Mouse (Mus musculus) ovary, postnatal 10 days (tissue): ENCODE measurements around the gene Slc25a47.

Source experiments
- DNase-seq: peaks from one replicate; pipeline ENCODE4 v3.0.0; 2022; ENCODE audit warnings: low spot score

Slc25a47 gene

DNA sequence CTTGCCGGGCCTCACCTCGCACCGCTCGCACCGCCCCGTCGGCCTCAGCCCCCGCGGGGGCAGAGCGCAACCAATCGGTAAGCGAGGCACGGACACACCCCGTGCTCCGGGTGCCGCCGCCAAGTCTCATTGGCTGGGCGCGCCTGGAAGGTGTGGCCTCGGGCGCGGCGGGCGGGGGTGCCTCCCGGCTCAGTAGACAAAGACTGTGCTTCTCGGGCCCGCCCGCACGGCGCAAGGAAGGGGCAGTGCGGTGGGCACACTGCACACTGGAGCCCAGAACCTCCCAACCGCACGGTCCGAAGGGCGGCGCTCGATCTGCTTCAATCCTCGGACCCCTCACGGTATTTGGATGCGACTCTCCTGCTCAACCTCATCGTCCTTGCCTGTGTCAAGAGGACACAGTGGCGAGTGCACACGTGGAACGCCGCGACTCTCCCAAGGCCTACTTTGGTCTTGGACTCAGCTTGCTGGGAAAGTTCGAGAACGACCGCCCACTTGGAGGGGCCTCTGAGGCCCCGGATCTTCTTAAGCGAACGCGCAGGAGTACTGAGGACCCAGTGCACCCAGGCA lies at the start of gene Slc25a47, which contains the start of gene Slc25a29:
Gene Slc25a47 (plus strand): TSS at position 207 of the 570 bp plus-strand sequence.
Gene Slc25a29 (minus strand): TSS at position 44 of the 570 bp plus-strand sequence.
- DNase-seq: peak; percentile 86

DNA sequence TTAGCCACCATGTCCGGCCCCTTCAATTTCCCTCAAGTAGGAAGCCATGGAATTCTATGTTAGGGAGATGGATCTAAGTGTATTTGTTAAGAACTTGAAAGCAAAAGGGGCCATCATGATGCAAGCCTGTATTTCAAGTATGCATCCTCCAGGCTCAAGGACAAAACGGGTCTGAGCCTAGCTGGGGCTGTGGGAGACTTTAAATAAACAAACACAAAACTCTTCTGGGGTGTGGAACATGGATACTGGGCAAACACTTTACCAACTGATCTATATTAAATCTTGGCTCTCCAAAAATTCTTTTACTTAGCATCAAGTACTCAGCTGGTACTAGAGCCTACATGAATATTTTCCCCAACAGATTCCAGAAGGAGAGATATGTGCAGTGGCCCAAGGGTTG lies 48.5 kb upstream of the Slc25a47 start:
- DNase-seq: no peak

DNA sequence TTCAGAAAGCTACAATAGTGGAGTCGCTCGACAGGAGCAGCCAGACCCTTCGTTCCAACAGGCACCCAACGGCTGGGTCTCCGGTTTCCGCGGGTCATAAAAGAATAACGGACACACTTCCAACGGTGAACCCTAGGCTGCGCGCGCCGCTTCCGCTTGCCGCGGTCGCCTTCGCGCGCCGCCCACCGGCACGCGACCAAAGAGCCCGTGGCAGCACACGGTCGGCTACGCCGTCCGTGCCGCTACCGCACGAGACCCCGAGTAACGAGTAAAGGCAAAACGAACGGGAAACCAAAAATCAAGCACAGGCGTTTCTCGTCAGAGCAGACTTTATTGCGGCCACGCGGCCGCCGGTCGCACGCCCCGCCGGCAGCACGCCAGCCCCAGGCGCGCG lies 43.7 kb upstream of the Slc25a47 start:
- peak; percentile 48 for DNase-seq

DNA sequence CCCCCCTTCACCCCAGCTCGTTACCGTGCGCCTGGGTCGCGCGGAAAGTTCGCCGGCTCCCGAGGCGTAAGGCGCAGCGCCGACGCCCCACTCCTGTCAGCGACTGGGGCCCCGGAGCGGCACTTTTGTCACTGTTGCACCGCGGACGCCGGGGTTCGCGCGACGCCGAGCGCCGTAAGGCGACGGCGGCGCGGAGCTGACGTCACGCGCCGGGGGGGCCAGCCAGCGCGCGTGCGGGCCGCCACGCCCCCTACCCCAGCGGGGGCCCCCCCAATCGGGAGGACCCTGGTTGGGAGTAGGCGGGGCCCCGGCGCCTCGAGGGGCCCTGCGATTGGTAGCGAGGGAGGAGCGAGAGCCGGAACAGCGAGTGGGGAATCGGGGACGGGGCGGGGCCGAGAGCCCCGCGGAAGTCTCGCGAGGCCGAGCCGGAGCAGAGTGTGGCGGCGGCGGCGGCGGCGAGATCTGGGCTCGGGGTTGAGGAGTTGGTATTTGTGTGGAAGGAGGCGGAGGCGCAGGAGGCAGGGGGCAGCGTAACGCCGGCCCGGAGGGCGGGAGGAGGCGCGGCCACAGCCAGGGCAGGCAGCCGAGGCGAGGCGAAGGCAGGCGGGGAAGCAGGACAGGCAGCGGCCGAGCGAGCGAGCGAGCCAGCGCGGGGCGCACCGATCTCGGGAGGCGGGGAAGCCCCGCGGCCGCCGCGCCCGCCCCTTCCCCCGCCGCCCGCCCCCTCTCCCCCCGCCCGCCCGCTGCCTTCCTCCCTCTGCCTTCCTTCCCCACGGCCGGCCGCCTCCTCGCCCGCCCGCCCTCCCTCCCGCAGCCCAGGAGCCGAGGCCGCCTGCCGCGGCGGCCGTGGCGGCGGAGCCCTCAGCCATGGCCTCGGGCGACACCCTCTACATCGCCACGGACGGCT lies 43.0 kb upstream of the Slc25a47 start, which contains the start of gene Yy1:
Gene Yy1 (plus strand): TSS at position 428 of the 907 bp plus-strand sequence.
- DNase-seq: peak; percentile 88

DNA sequence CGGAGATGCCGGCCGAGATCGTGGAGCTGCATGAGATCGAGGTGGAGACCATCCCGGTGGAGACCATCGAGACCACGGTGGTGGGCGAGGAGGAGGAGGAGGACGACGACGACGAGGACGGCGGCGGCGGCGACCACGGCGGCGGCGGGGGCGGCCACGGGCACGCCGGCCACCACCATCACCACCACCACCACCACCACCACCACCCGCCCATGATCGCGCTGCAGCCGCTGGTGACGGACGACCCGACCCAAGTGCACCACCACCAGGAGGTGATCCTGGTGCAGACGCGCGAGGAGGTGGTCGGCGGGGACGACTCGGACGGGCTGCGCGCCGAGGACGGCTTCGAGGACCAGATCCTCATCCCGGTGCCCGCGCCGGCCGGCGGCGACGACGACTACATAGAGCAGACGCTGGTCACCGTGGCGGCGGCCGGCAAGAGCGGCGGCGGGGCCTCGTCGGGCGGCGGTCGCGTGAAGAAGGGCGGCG lies 42.3 kb upstream of the Slc25a47 start:
- peak; percentile 18 for DNase-seq

DNA sequence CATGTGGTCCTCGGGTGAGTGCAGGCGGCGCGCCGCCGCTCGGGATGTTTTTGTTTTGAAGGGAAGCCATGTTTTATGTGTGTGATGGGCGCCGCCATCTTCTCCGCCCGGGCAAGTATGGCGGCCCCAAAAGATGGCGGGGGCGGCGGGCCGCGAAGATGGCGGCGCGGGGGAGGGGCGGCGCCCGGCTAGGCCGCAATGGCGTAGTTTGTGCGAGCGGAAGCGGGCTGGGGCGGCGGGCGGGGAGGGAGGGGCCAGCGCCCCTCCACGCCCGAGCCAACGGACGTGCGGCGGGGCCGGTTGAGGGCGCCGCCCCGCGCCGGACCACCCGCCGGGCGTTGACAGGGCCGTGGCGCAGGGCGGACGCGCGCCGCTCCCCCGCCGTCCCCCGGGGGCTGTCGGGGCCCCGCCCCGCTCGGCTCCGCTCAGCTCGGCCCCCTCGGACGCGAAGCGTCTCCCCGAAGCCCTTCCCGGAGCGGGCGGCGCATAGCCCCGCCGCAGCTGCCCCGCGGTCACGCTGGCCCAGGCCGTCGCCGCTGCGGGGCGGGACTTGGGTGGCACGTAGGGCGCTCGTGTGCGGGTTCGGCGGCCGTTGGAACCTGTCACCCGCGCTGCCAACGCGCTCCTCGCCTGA lies 41.7 kb upstream of the Slc25a47 start:
- DNase-seq: peak; percentile 44

DNA sequence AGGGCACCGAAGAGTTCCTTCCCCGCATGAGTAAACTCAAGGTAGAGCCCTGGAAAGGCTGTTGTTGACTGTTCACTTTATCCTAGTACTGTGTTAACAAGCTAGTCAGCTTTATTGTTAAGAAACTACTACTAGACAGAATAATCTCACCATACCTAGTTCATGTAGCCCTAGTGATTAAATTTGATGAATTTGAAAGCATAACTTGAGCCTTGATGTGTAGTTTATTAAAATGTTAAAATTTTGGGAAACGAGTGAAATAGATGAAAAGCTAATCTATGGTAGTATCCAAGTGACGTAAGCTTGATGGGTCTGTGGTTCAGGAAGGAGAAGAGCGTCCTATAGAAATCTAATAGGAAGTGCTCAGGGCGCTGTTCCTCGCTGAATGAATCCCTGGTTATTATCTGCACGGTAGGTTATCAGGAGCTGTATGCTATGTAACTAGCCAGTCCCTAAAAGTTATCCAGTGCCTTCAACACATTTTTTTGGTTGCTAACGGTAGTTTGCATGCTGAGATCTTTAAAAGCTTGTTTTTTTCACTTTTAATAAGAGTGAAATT lies 40.8 kb upstream of the Slc25a47 start:
- no peak for DNase-seq

DNA sequence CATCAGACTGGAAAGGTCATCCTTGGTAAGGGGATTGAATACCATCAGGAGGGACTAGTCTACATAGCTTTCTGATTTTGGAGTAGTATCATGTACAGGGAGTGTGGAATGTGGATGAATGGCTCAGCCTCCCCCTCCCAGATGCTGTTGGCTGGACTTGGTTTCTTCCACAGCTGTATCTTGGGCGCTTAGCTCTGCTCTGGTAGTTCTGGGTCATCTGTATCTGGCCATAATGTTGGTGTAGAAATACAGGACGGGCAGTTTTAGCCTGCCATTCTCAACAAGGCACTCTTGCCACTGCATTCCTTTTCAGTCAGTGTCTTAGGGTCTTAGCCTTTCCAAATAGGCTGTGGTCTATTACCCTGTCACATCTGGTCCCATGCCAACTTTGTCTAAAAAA lies 34.2 kb upstream of the Slc25a47 start:
- no peak for DNase-seq

DNA sequence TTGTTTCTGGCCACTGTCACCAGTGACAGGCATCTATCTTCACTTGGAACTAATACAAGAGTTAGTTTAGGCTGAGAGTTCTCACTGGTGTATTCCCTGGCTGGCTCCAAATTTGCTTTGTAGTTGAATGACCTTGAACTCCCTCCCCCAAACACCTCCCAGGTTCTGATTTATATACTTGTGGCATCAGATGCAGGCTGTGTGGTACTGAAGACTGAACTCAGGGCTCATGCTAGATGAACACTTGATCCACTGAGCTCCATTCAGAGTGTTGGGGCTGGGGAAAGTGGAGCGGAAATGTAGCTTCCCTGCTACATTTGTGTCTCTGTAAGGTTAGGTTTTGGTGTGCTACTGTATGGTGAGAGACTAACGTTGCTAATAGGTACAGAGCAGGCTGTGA lies 31.5 kb upstream of the Slc25a47 start:
- DNase-seq: no peak

DNA sequence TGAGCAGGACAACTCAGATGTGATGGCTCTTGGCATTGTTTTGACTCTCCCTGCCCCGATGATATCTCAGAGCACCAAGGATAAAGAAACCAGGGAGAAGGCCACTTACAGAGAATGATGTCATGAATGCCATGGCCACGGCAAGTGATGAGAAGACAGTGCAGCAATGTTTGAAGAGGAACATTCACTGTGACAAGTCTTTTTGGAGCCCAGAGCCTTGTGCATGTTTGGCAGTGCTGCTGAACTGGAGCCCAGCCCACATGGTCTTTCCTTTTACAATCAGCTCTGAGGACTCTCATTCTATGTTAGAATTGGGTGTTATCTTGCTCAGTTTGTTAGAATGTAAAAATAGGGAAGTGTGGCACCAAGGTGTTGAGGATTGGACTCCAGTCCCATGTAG lies 27.4 kb upstream of the Slc25a47 start:
- DNase-seq: no peak

DNA sequence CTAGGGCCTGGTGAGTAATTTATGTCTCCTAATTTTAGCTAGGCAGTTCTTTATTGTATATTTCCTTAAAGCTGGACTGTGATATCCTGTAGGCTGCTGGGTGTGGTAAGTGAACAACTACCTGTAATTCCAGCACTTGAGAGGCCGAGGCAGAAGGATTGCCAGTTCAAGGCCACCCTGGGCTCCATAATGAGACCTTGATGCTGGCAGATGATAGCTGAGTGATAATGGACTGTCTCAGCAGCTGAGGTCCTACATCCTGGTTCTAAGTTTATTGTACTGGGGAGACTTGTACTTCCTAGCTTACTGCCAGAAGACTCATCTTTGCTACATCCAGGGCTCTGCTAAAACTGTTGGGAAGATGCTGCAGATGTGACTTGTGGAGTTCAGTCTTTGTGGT lies 26.1 kb upstream of the Slc25a47 start:
- no peak for DNase-seq

DNA sequence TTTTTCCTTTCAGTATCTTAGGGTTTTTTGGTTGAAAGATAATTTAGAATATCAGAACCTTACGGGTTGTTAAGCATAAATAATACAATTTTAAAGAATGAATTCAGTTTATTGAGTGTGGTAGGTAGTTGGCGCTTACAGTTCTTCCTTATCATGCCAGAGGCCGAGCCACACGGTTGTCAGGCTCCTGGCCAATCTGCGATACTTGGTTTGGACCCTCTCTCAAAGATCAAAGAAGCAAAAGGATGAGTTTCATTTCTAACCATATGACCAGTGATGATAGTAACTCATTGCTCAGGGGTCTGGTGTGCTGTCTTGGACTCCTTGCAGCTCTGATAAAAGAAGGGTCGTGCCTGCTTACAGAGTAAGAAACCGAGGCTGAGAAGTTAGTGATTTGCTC lies 25.5 kb upstream of the Slc25a47 start:
- DNase-seq: no peak

DNA sequence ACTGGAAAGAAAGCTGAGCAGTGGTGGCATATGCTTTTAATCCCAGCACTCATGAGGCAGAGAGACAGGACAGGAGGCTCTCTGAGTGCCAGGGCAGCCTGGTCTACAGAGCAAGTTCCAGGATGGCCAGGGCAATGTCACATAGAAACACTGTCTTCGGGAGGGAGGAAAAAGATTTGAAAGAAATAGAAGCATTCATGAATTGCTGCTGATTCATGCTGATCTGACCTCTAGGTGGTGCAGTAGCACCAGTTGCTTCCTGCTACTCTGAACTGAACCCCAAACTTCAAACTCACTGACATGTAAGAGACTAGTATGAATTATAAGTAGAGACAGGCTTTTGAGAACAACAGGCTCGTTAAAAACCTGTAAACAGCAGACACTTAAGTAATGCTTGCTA lies 24.7 kb upstream of the Slc25a47 start:
- DNase-seq: no peak

DNA sequence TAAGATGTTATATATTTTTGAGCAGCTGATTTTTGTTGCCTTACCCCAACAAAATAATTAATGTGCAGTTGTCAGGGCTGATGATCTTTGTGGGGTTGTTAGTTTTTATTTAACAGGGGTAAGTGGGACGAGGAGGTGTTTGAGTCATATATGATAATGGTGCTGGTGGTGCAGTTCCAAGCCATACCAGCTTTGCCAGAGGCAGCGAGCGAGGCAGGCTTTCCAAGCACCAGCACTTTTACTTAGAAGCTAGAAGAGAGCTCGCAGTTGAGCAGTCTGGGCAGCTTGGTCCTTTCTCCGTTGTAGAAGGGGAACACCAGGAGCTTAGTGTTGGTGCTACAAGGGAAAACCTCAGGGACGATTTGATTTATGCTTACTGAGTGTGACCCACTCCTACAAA lies 23.4 kb upstream of the Slc25a47 start:
- no peak for DNase-seq

DNA sequence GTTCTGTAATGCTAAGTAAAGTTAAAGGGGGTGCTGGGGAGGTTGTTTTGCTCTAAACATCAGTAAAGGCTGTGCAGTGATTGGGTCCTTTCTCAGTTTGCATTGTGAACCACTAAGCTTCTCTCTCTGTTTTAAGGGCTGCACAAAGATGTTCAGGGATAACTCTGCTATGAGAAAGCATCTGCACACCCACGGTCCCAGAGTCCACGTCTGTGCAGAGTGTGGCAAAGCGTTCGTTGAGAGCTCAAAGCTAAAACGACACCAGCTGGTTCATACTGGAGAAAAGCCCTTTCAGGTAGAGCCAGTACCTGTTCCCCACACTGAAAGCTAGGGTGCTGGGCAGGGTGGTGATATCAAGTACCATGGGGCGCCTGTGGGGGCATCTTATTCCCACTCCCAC lies 21.4 kb upstream of the Slc25a47 start:
- no peak for DNase-seq

DNA sequence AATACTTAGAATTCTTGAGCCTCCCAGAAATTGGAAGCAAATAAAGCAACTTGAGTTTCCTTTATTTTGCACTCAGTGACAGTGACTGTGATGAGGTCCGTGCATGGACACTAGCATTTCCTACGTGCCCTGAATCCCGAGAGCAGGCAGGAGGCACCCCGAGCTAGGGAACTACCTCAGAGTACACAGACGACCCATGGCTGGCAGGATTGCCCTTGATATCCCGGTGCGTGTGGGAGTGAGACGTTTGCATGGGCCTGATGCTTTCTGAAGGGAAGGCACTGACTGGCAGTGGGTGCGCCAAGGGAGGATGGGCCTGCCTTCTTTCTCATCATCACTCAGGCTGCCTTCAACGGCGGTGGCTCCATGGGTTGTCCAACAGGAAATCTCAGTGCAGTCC lies 19.3 kb upstream of the Slc25a47 start:
- no peak for DNase-seq

DNA sequence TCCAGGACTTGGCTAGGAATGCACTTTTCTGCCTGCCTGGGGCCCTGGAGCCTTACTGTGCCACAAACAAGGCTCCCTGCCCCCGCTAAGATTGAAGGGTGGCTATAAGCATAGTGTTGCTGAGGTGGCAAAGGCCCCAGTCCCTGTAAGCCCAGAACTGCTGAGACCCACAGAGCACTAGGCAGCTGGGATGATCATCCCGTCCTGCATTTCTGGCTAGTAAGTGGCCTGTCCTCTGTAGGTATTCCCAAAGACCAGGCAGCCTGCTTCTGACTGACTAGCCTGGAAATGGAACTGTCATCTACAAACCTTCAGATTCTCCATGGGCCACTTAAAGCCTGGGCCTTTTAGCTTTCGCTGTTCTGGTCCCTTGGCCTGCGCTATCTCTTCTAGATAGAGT lies 15.4 kb upstream of the Slc25a47 start:
- DNase-seq: no peak

DNA sequence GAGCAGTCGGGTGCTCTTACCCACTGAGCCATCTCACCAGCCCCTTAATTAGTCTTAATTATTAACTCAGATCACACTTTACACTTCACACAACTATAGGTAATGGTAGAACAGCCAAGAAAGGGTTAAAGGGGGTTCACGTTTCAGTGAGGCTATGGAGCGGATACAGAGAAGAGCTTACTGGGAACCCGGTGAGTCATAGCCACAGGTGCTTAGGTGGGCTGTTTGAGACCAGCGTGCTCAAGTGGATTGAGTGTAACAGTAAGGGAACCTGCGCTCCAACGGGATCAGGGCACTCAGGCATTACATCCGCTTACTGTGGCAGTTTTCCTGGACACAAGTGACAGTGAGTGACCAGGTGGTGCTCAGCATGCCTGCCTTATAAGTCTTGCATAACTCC lies 12.8 kb upstream of the Slc25a47 start:
- no peak for DNase-seq

DNA sequence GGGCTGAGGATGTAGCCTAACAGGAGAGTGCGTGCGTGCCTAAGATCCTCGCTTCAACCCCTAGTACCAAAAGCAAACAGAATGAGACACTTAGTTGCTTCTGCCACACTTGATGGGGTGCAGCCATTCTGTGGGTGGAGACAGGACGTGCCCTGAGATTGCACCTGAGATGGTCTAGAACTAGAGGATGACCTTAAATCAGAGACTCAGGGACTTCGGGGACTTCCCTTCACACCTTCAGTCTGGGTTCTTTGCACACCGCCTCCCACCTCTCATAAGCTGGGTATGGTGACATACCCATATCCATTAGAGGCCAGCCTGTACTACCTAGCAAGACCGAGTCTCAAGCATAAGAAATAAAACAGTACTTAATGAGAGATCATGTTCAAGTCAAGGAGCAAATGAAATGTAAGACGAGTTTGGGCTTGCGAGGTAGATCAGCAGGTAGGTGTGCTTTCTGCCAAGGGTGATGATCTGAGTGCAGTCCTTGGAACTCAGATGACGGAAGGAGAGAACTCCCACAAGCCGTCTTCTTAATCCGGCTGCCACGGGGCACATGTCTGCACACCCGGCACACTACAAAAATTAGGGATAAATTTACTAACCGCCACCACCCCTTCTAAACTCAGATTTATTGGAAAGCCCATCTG lies 11.5 kb upstream of the Slc25a47 start:
- DNase-seq: no peak

DNA sequence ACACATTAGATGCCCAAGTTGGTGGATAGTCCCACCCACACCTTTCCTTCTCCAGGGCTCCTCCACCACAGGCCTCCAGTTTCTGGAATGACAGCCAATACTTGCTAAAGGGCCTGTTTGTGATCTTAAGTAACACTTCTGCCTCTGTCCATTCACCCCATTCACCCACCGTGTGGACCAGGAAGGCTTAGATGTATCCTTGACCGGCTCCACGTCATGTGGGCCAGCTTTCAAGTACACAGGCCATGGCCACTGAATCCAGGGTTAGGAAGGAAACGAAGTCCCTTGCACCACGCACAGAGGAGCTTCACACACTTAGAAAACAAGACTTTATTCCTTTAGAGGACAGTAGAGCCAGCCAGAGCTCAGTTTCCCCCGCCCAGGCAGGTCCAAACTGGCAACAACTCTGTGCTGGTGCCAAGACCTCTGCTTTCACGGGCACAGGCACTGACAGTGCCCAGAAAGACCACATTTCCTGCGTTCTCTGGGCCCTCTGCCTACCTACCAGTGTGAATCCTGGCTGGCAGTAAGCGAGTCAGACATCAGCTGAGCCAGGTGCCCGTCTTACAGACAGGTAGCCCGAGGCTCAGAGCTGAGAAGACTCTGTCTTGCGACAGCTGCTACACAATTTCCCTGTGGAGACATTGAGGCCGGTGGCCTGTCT lies 10.2 kb upstream of the Slc25a47 start:
- no peak for DNase-seq

DNA sequence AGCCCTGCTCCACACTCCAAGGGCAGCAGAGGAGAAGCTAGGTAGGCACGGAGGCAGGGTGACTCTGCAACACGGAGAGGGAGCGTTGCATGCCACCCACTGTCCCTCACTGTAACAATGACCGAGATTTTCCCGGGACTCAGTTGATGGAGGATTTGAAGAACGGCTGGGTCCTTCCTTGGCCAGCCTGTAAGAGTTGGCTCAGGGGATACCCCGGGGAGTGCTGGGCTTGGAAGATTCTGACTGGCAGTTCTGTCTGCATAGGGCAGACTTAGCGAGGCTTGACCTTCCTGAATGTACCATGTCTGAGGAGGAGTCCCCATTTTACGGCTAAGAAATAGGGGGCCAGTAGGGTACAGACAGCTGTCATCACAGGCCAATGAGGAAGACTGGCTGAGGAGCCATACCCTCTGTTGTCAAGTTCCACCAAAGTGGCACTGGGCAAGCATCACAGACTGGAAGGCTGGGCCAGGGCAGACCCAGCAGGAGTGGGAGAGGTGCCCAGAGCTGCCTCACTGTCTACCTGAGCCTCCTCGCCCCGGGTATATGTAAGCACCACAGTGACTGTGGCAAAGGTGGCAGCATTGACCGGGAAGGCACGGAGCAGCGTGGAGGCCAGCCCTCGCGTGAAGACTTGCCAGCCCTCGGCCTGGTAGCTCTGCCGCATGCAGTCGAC lies 9.4 kb upstream of the Slc25a47 start:
- no peak for DNase-seq
